Mouse (Mus musculus) spleen, adult 2 months (tissue): ENCODE results near the gene Ss18l2. TPM values are rescaled to one million over a fixed set of nuclear protein-coding genes. Genes with fewer than 3 reads are reported as not detected.

ENCODE experiments used
- DNase-seq, 2 experiments: peaks; one replicate each; pipeline versions ENCODE4 v3.0.0 to v3.0.0-alpha.2; 2012 to 2021; ENCODE audit warnings: low spot score in 2 of 2, low read depth in 1 of 2
- H3K27ac ChIP-seq: fragments of 200-500 bp; 2 replicates; pipeline ENCODE4 v1.5.1; 2012; ENCODE audit warnings: low read length, inconsistent platforms; ENCODE audit not compliant: insufficient read depth
- H3K27me3 ChIP-seq: fragments of 200-500 bp; 2 replicates; pipeline ENCODE4 v1.6.1; 2012; ENCODE audit warnings: mild to moderate bottlenecking, moderate library complexity, low read length, inconsistent platforms; ENCODE audit not compliant: control insufficient read depth, insufficient read depth
- H3K36me3 ChIP-seq: fragments of 200-500 bp; 2 replicates; pipeline ENCODE4 v1.6.1; 2012; ENCODE audit warnings: mild to moderate bottlenecking, low read length, inconsistent platforms; ENCODE audit not compliant: control insufficient read depth, insufficient read depth
- H3K4me1 ChIP-seq: fragments of 200-500 bp; 2 replicates; pipeline ENCODE4 v1.6.1; 2011; ENCODE audit warnings: inconsistent platforms; ENCODE audit not compliant: control insufficient read depth, insufficient read depth, insufficient read length
- H3K4me3 ChIP-seq: fragments of 200-500 bp; 2 replicates; pipeline ENCODE4 v1.5.1; 2011; ENCODE audit warnings: mild to moderate bottlenecking, inconsistent platforms; ENCODE audit not compliant: insufficient read depth, insufficient read length; ENCODE audit errors: extremely low read depth
- CTCF ChIP-seq: fragments of 200-500 bp; IDR thresholded peaks from 2 replicates; pipeline ENCODE4 v1.5.1; 2011; ENCODE audit warnings: mild to moderate bottlenecking, inconsistent platforms; ENCODE audit not compliant: insufficient read depth, insufficient read length, insufficient replicate concordance; ENCODE audit errors: extremely low read depth
- POLR2A ChIP-seq: fragments of 200-500 bp; IDR thresholded peaks from 2 replicates; pipeline ENCODE4 v1.6.1; 2011; ENCODE audit warnings: low read depth, low read length, inconsistent platforms
- WGBS: fragments of 180-500 bp; shearing (Covaris S2); methylation state at CpG from one replicate; pipeline ENCODE4 v1.1.7; 2018; 5-methylcytosine and 5-hydroxymethylcytosine counted together
- polyA plus RNA-seq: library from polyadenylated mRNA; depleted of rRNA; stranded (reverse); fragments of >200 nt; gene quantifications from 2 replicates; pipeline ENCODE4 v1.2.3, GENCODE M21; 2012; rRNA removed

Ss18l2 gene
- polyA plus RNA-seq: 5.8 and 10.4 TPM in 2 replicates

DNA sequence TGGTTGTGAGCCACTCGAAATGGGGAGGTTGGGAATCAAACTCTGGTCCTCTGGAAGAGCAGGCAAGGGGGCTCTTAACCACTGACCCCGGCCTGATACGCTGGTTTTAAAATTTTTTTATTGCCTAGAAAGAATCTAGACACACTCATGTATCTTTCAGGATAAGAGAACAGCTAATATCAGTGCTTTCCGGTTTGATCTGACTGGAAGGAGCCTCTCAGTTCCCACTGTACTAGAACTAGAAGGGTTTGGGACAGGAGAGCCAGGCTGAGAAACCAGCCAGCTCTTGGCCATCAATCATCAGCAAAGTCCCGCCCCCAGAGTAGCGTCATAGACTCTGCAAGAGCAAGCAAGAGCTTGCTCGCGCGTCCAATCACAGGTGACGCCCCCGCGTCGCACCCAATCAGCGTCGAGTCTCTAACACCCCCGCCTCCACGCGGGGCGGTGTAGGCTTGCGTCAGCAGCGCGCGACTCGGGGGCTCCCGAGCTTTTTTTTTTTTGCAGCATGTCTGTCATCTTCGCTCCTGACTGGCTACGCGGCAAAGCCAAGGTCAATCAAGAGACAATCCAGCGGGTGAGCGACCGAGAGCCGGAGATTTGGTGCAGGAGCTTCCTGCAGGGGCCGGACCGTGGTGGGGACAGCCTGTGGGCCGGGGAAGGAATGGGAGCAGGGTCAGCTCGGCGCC lies at the start of gene Ss18l2:
Ss18l2 (plus strand) TSS at position 432 of the 686 bp plus-strand sequence.
- 5% methylated on average over 37 of the region's 37 CpGs for WGBS
- H3K27me3 ChIP-seq: no peaks in the 10 kb centered on the region
- peak within 1 kb of the TSS; percentile 74 for H3K27ac ChIP-seq

DNA sequence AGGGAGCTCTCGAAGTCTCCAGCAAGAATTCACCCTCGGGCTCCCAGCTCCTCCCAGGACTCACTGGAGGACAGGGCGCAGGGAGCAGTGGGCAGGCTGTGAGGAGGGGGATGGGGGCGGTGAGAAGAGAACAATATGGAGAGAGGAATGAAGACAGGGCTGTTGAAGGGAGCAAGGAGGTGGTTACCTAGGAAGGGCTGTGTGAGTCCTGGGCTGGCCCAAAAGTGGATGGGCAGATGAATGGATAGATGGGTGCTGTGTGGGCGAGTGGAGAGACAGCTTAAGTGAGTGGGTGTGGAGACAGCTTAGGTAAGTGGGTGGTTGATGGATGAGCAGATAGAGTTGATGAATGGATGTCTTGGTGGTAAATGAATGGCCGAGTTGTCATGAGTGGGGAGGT lies 46.7 kb upstream of the Ss18l2 start:
- TF ChIP-seq CTCF: no peak
- TF ChIP-seq POLR2A: no peak
- 77% methylated on average over 6 of the region's 6 CpGs for WGBS

More for the DNA sequence above, at the start of gene Ss18l2:
- Histone ChIP-seq H3K36me3 (peaks cover 3% of the 10 kb centered on the region), H3K4me3 (peak within 1 kb of the TSS; percentile 90), H3K4me1 (peaks cover 7% of the 10 kb centered on the region; the same call in 1 of the 2 replicates)
- no peak for TF ChIP-seq CTCF
- no peak for TF ChIP-seq POLR2A
- peak; percentile 97 to 98 for DNase-seq

DNA sequence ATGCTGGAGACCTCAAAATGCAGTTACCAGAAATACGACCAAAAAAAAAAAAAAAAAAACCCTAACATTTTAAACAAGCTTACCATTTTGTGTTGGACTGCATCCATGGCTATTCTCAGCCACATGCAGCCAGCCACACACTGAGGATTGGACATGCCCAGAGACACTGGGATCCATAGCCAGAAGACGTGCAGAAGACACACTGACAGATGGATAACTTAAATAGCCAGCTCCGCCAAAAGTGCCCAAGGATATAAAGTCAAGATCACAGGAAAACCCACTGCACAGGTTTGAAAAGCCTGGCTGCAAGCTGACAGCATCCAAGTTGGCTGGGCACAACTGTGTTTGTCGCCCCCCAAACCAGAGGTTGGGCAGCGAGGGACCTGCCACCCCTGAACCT lies 46.0 kb upstream of the Ss18l2 start:
- Histone ChIP-seq H3K36me3 (no peaks in the 10 kb centered on the region), H3K27ac (no peak overlapping the region), H3K4me3 (no peak overlapping the region), H3K4me1 (0 out of 2 replicates have a peak, but pooled peaks cover 1% of the 10 kb centered on the region), H3K27me3 (no peaks in the 10 kb centered on the region)
- 84% methylated on average over 5 of the region's 5 CpGs for WGBS
- no peak for DNase-seq
- TF ChIP-seq CTCF (no peak), POLR2A (no peak)

More for the DNA sequence above, 46.7 kb upstream of the Ss18l2 start:
- Histone ChIP-seq H3K4me3 (no peak overlapping the region), H3K4me1 (no peaks in the 10 kb centered on the region), H3K36me3 (no peaks in the 10 kb centered on the region), H3K27ac (no peak overlapping the region), H3K27me3 (no peaks in the 10 kb centered on the region)
- no peak for DNase-seq

DNA sequence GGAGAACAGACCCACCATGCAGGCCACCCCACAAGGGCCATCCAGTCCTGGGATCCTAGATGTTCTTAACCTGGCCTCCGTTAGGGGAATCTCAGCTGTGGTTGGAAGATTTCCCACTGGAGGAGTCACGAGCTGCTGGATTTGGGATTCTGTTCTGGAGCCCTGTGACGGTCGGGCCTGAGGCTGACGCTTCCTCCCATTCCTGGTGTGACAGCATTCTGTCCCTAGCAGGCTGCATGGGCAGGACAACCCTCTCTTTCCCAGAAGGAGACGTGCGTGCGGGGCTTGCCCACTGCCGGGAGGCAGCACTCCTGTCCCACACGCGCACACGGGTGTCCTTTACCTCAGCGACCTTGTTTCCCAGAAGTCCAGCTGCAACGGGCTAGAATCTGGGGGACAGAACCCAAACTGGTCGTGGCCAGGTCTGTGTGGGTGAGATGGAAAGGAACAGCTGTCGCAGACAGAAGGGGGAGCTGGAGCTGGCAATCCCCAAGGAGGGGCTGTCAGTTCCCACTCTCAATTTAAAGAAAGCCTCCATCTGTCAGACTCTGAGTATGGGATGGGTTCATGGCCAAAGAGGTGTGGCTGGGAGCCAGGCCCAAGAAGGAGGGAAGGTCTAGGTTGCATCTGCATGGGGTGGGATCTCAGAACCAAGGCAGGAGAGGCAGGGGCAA lies 43.0 kb upstream of the Ss18l2 start:
- WGBS: 91% methylated on average over 16 of the region's 16 CpGs
- peaks cover 6% of the 10 kb centered on the region for H3K4me1 ChIP-seq
- H3K27me3 ChIP-seq: no peaks in the 10 kb centered on the region
- no peak overlapping the region for H3K4me3 ChIP-seq
- no peak for DNase-seq
- H3K36me3 ChIP-seq: no peaks in the 10 kb centered on the region
- H3K27ac ChIP-seq: no peak overlapping the region
- no peak for TF ChIP-seq CTCF
- TF ChIP-seq POLR2A: no peak

DNA sequence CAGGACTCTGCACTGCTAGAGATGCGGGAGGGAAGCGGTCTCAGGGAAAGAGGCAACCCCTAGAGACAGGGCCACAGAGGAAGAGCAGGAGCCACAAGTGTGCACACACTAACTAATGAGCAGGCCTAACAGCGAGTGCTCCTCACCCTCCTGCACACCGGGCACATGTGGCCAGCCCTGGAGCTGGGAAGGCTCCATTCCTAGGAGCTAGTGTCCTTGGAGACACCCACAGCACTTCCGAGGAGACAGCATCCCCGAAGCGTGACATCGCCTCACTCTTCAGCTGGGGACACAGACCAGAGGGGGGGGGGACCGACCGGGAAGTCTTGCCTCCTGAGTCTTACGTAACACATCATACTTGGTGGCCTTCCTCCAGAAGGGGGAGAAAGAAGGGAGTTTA lies 42.3 kb upstream of the Ss18l2 start:
- WGBS: 57% methylated on average over 11 of the region's 11 CpGs
- peaks cover 6% of the 10 kb centered on the region for H3K4me1 ChIP-seq
- TF ChIP-seq CTCF (no peak), POLR2A (no peak)

DNA sequence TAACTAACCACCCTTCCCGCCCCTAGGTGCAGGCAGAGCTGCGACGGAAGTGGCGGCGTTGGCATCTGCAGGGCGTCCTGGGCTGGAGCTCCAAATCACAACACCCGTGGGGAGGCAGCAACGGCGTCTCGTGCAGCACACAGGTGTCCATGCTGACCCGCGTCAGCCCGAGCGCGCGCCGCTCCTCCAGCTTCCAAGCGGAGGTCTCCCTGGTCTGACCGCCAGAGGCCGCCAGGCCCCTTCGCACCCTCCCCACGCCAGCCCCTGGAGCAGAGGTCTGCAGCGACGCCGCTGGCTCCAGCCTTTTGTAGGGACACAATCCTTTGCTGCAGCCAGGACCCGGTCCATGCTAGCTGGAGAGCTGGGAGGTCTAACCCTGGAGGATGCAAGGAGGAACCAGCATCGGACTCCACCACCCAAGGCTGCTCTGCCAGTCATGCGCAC lies 40.8 kb upstream of the Ss18l2 start:
- Histone ChIP-seq H3K4me1 (peaks cover 15% of the 10 kb centered on the region), H3K36me3 (no peaks in the 10 kb centered on the region), H3K27me3 (no peaks in the 10 kb centered on the region), H3K4me3 (peak overlapping the region; percentile 41), H3K27ac (no peak overlapping the region)
- WGBS: 1% methylated on average over 28 of the region's 28 CpGs
- DNase-seq: peak in 1 of 2 experiments; percentile 64
- TF ChIP-seq POLR2A (no peak), CTCF (peak; percentile 84; the same call in 1 of the 2 replicates)

More for the DNA sequence above, 42.3 kb upstream of the Ss18l2 start:
- Histone ChIP-seq H3K27ac (no peak overlapping the region), H3K4me3 (no peak overlapping the region), H3K36me3 (no peaks in the 10 kb centered on the region), H3K27me3 (no peaks in the 10 kb centered on the region)
- no peak for DNase-seq

DNA sequence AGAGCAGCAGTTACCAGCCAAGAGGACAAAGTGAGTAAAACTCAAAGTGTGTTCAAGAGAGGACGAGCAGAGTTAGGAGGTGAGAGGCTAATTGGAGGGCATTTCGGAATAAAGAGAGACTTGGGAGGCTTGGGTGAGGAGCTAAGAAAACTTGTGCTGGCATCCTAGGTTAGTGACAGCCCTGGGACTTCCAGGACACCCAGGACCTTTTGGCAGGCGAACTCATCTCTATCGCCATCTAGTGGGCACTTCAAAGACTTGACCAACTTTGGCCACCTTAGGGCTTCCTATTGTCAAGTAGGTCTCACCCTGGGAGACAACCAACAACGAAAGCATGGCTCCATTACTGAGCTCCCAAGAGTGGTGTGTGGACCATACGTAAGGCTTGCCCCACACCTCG lies 38.8 kb upstream of the Ss18l2 start:
- peaks cover 21% of the 10 kb centered on the region for H3K4me1 ChIP-seq
- no peak overlapping the region for H3K27ac ChIP-seq
- no peaks in the 10 kb centered on the region for H3K27me3 ChIP-seq
- WGBS: 41% methylated on average over 7 of the region's 7 CpGs
- DNase-seq: peak in 1 of 2 experiments; percentile 36
- no peak for TF ChIP-seq POLR2A
- peak; percentile 36; the same call in 1 of the 2 replicates for TF ChIP-seq CTCF
- no peak overlapping the region for H3K4me3 ChIP-seq
- H3K36me3 ChIP-seq: no peaks in the 10 kb centered on the region
